Mouse (Mus musculus) megakaryocyte, embryonic 14.5 days (primary cell): ENCODE measurements around the gene Stat1.

ENCODE experiments used
- FLI1 ChIP-seq: IDR thresholded peaks from 2 replicates; pipeline ENCODE4 v1.6.1; 2012; ENCODE audit warnings: low read length, inconsistent platforms, mixed read lengths
- GATA1 ChIP-seq: IDR thresholded peaks from 3 replicates; pipeline ENCODE4 v1.6.1; 2012; ENCODE audit warnings: mixed read lengths, low read length, inconsistent platforms, borderline replicate concordance

DNA sequence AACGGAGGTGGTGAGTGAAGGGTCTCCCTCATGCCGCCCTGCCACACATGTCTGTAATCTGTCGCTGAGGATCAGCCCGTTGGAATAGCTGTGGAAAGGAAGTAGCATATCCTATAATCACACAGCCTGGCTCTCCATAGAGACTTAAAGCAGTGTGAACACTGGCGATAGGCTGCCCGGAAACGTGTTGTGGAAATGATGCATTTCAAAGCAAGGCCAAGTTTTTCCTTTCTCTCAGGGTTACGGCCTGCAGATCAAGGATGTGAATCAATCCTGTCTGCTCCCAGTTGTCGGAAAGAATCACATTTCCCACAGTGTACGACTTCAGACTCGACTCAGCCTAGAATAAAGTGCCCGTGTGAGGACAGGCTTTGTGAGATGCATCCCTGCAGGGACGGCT, 33.1 kb downstream of the Stat1 start:
- TF ChIP-seq GATA1 (no peak), FLI1 (no peak)
